Mouse (Mus musculus) spleen, adult 10 weeks (tissue): Measurements from ENCODE around the gene Gm45337. TPM values are rescaled to one million over a fixed set of nuclear protein-coding genes. Genes with fewer than 3 reads are reported as not detected.

Experiments used
- polyA plus RNA-seq: library from polyadenylated mRNA; stranded (reverse); fragments of 350-450 nt; fragmentation: Illumina TruSeq; extraction: RNeasy Lipid Tissue Mini Kit (QIAGEN cat#74804); gene quantifications from one replicate; pipeline ENCODE4 v1.2.3, GENCODE M21; 2015; ENCODE audit warnings: low replicate concordance; ENCODE audit not compliant: insufficient read depth

Gene Gm45337
- polyA plus RNA-seq = not detected

DNA sequence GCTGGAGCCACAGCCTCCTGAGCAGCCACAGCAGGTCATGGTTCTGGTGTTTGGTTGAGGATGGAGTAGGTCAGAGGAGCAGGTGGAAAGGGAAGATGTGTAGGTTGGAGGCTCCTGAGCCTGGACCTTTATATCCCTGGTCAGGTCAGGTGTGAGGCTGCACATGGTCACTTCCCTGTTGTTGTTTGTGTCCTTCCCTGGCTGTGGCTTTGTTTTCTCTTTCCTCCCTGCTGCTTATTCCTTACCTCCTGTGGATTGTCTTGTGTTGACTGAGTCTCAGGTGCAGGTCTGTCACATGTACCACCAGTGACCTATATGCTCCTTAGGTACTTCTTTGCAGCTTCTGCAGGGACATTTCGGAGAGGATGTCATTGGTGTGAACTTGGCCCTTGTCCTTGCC lies at the start of gene Gm45337:
TSS of gene Gm45337 (minus strand) at position 101 of the 400 bp plus-strand sequence.

DNA sequence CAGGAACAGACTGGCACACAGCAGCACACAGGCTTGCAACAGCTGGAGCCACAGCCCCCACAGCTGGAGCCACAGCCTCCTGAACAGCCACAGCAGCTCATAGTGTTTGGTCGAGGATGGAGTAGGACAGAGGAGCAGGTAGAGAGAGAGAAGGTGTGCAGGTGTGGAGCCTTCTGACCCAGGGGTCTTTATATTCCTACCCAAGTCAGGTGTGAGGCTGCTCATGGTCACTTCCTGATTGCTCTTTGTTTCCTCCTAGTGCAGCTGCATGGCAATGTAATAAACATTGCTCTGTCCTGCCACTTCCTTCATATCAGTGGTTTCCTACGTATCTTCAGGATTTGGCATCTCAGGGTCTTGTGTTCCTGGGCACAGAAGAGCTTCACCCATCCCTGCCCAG lies 45.9 kb upstream of the Gm45337 start, which contains the start of gene Gm10153:
TSS of gene Gm10153 (minus strand) at position 101 of the 400 bp plus-strand sequence.

DNA sequence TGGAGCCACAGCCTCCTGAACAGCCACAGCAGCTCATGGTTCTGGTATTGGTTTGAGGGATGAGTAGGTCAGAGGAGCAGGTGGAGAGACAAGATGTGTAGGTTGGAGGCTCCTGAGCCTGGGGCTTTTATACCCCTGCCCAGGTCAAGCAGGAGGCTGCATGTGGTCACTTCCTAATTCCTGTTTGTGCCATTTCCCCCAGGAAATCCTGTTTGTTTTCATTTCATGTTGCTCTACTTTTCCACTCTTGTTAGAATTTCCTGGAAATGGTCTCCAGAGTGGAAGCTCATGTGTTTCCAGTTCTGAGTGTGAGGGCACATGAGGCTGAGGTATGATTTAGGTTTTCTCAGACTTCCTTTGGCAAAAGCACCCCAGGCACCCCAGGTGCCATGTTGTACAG lies 31.5 kb upstream of the Gm45337 start, which contains the start of gene Krtap5-2:
TSS of gene Krtap5-2 (minus strand) at position 101 of the 400 bp plus-strand sequence.

DNA sequence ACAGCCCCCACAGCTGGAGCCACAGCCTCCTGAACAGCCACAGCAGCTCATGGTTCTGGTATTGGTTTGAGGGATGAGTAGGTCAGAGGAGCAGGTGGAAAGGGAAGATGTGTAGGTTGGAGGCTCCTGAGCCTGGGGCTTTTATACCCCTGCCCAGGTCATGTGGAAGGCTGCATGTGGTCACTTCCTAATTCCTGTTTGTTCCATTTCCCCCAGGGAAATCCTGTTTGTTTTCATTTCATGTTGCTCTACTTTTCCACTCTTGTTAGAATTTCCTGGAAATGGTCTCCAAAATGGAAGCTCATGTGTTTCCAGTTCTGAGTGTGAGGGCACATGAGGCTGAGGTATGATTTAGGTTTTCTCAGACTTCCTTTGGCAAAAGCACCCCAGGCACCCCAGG lies 21.2 kb upstream of the Gm45337 start, which contains the start of gene Gm4553:
TSS of gene Gm4553 (minus strand) at position 101 of the 400 bp plus-strand sequence.

DNA sequence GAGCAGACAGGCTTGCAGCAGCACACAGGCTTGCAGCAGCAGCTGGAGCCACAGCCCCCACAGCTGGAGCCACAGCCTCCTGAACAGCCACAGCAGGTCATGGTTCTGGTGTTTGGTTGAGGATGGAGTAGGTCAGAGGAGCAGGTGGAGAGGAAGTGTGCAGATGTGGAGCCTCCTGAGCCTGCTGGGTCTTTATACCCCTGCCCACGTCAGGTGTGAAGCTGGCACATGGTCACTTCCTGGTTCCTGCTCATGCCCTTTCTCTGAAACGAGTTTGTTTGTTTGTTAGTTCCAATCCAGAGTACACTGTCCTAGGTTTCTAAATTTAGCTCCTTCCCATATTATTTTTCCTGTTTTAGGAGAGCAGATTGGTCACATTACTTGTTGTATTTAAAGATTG lies 12.6 kb upstream of the Gm45337 start, which contains the start of gene Gm29735:
TSS of gene Gm29735 (minus strand) at position 101 of the 400 bp plus-strand sequence.

DNA sequence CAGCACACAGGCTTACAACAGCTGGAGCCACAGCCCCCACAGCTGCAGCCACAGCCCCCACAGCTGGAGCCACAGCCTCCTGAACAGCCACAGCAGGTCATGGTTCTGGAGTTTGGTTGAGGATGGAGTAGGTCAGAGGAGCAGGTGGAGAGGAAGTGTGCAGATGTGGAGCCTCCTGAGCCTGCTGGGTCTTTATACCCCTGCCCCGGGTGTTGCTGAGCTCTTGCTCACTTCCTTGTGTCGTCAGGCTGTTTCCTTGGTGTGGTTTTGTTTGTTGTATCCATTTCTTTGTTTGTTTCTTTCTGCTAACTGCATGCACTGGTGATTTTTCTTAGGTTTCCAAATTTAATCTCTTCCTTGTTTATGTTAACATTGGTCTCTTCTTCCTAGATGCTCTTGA lies 8.5 kb downstream of the Gm45337 start, which contains the start of gene Gm39115:
TSS of gene Gm39115 (minus strand) at position 101 of the 400 bp plus-strand sequence.

DNA sequence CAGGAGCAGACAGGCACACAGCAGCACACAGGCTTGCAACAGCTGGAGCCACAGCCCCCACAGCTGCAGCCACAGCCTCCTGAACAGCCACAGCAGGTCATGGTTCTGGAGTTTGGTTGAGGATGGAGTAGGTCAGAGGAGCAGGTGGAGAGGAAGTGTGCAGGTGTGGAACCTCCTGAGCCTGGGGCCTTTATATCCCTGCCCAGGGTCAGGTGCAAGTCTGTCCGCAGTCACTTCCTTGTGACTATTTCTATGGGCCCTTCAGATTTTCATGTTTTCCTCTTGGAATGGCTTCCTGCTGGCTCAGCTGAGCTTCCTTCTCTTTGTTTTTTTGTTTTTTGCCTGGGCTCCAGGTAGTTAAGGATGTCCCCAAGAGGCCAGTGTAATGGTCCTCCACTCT lies 23.8 kb downstream of the Gm45337 start, which contains the start of gene Gm45618:
TSS of gene Gm45618 (minus strand) at position 101 of the 400 bp plus-strand sequence.

DNA sequence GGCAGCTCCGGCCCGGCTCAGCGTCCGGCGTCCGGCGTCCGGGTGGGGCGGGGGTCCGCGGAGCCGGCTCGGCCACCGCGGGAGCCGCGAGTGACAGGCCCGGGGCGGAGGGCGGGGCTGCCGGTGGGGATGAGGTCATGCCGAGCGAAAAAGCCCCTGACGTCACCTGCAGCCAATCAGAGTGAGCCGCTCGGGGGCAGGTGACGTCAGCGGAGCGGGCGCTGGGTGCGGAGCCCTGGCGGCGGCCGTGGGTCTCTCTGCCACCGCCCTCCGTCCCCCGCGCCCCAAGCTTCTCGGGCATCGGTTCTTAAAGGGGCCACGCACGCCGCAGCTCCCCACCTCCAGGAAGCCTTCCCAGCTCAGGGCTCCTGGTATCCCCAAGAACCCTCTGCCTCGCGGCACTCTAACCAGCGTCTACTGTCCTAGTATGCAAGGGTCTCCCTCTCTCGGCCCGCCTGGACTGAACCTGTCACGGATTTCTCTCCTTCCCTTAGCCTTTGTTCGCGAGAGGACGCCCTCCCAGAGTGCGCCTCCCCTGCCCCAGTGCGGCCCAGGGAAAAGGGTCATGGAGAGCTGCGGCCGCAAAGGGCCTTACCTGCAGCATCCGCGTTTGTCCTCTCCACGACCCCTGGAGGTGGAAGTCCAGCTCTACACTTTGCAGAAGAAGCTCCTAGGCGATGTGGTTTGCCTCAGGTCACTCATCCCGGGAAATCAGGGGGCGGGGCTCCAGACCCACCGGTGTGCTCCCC lies 49.0 kb downstream of the Gm45337 start, which contains the start of gene Dusp8:
TSS of gene Dusp8 (minus strand) at position 661 of the 749 bp plus-strand sequence.

Other genes starting within 250 kb of the Gm45337 start
- gene Tollip, start 226.1 kb downstream of the Gm45337 start, polyA plus RNA-seq = 38.5 TPM
- not detected for gene Brsk2, start 194.9 kb downstream of the Gm45337 start, polyA plus RNA-seq
- 34.7 TPM for gene Mob2, start 83.5 kb downstream of the Gm45337 start, polyA plus RNA-seq
- gene Dusp8, start 48.8 kb downstream of the Gm45337 start, polyA plus RNA-seq = 0.88 TPM
- gene Gm45618, start 23.9 kb downstream of the Gm45337 start, polyA plus RNA-seq = not detected
- gene Gm39115, start 8.6 kb downstream of the Gm45337 start, polyA plus RNA-seq = not detected
- not detected for gene Gm29735, start 12.5 kb upstream of the Gm45337 start, polyA plus RNA-seq
- gene Gm4553, start 21.1 kb upstream of the Gm45337 start, polyA plus RNA-seq = not detected
- gene Krtap5-2, start 31.4 kb upstream of the Gm45337 start, polyA plus RNA-seq = not detected
- gene Gm10153, start 45.8 kb upstream of the Gm45337 start, polyA plus RNA-seq = not detected
- gene Krtap5-3, start 56.8 kb upstream of the Gm45337 start, polyA plus RNA-seq = not detected
- not detected for gene Gm7579, start 67.3 kb upstream of the Gm45337 start, polyA plus RNA-seq
- not detected for gene Krtap5-5, start 85.4 kb upstream of the Gm45337 start, polyA plus RNA-seq
- gene Gm40460, start 96.5 kb upstream of the Gm45337 start, polyA plus RNA-seq = not detected
- gene Gm2431, start 113.7 kb upstream of the Gm45337 start, polyA plus RNA-seq = not detected
- gene Gm4559, start 129.8 kb upstream of the Gm45337 start, polyA plus RNA-seq = not detected
- not detected for gene Krtap5-1, start 152.5 kb upstream of the Gm45337 start, polyA plus RNA-seq
- gene Krtap5-4, start 158.9 kb upstream of the Gm45337 start, polyA plus RNA-seq = not detected
- 3.0 TPM for gene Ifitm10, start 229.1 kb upstream of the Gm45337 start, polyA plus RNA-seq
- gene Gm49369, start 238.1 kb upstream of the Gm45337 start, polyA plus RNA-seq = 0.93 TPM
- 310 TPM for gene Ctsd, start 243.4 kb upstream of the Gm45337 start, polyA plus RNA-seq